Mouse (Mus musculus): ENCODE measurements around the gene Fahd1. TPM values are rescaled to one million over a fixed set of nuclear protein-coding genes. Genes with fewer than 3 reads are reported as not detected.

Gene Fahd1
- total RNA-seq (2021): 10 to 100 TPM; 21.1 to 22.4 TPM
- long read RNA-seq, experiment 1, transcript Fahd1-201 (1 exons, 1,473 nt): major isoform, 9 of 9 reads
- long read RNA-seq, experiment 1, partial matches to known transcripts: 0 of 9 reads
- long read RNA-seq, experiment 1, other reads (novel, unspliced or antisense): 0 of 9 reads
- long read RNA-seq, experiment 2, transcript Fahd1-201 (1 exons, 1,473 nt): major isoform, 17 of 17 reads
- long read RNA-seq, experiment 2, partial matches to known transcripts: 0 of 17 reads
- long read RNA-seq, experiment 2, other reads (novel, unspliced or antisense): 0 of 17 reads

DNA sequence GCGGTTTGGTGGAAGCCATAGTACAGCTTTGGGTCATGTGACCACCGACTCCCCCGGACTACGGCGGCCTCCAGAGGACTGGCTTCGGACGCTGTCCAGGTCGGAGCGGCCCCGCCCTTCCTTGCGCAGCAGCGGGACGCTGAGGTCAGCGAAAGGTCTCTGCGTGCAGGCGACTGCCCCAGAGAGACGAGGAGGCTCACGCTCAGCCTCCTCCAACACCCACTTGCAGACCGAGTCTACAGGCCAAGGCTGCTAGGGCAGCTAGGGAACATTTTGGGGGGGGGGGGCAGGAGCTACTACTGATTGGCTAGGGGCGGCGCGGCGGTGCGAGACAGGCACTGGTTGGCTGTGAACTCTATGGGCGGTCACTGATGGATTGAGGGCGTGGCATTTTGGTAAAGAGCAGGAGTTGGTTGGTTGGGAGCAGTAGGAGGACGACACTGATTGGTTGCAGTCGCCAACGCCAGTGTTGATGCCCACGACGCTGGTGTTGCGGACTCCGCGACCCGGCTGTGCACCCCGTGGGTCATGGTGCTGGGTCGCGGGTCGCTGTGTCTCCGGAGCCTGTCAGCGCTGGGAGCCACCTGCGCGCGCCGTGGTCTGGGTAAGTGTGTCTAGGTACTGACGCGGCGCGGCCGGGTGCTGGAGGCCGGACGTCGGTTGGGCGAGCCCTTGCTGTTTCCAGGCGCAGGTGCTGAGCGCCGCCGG, at the start of gene Fahd1:
Fahd1 (minus strand) TSS at position 300 of the 708 bp plus-strand sequence.
- DNase-seq (ENCODE audit: low spot score in 2 of 2): peak; percentile 91 to 98
- H3K27ac ChIP-seq: peak within 1 kb of the TSS; percentile 99
- H3K4me3 ChIP-seq: peak within 1 kb of the TSS; percentile 71
- TF ChIP-seq CTCF (conservative IDR thresholded peaks at IDR 0.05): no peak; the same call in 1 of the 2 replicates

DNA sequence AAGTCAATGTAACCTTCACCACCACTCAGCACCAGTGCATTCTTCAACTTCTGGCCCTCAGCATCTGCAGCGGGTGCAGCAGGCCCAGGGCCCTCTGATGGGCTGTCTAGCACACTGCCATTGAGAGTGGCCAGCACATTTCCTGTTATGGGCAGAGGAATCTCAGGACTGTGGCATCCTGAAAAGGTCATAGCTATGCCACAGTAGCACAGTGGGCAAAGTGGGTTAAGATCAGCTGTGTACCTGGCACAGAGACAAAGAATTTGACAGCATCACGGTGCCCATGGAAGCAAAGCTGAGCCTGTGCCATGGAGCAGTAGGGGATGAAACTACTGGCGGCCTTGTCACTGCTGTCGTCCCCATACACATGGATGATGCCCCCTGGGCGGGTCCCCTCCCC, 49.0 kb upstream of the Fahd1 start:
- no peak for DNase-seq (ENCODE audit: low spot score in 2 of 2)
- Histone ChIP-seq H3K4me3 (no peak overlapping the region), H3K27ac (peak overlapping the region; percentile 65; the same call in 1 of the 2 replicates)
- TF ChIP-seq CTCF (conservative IDR thresholded peaks at IDR 0.05): no peak

DNA sequence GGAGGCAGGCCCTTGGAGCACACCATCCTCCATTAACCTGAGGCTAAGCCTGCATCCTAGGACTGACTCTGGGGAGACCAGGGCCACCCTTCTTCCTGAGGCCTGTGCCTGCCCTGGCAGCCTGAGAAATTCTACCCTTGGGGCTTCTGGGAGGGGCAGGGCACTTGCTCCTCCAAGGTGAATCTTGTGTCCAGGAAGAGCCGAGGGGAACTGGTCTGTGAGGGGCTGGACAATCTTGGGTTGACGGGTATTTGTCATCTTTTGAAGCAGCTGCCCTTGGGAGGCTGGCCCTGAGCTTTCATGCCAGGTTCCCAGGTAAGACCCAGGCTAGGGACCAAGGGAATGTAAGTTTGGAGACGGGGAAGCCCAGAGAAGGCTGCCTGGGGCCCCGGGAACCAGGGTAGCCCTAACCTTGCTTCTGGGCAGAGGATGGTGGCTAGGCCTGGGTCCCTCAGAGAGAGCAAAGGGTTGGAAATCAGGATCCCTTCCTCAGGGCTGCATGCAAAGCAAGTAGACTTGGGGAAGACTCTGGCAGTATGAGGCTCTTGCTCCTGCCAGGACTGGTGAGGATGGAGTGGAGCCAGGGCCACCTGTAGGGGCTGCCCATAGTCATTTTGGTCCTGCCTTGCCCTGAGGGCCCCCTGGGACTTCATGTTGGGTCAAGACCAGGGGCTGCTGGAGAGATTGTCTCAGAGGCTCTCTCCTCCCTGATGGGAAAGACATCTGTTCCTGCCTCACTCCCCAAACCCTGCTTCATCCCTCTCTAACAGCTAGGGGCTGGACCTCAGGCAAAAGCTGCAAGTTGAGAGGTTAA, 48.1 kb upstream of the Fahd1 start:
- Histone ChIP-seq H3K4me3 (no peak overlapping the region), H3K27ac (peak overlapping the region; percentile 94; the same call in 1 of the 2 replicates)
- TF ChIP-seq CTCF (conservative IDR thresholded peaks at IDR 0.05): no peak
- no peak for DNase-seq (ENCODE audit: low spot score in 2 of 2)

DNA sequence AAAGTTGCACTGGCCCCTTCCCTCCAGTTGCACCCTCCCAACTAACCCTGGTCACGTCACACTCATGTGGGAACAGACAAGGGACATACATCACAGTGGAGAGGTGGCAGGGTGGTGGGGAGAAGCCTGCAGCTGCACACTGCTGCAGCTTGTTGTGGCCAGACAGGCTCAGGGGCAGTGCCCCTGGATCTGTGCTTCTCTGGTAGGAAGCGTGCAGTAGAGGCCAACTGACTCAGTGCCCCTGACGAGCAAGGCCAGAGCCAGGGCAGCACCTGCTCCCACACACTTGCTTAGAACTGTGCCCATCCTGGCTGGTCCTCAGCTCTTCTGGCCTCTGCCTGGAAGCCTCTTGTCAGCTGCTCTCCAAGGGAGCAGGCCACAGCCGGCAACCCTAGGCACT, 47.4 kb upstream of the Fahd1 start:
- DNase-seq (ENCODE audit: low spot score in 2 of 2): no peak
- Histone ChIP-seq H3K4me3 (peak overlapping the region; percentile 96; the same call in 1 of the 2 replicates), H3K27ac (peak overlapping the region; percentile 94; the same call in 1 of the 2 replicates)
- no peak for TF ChIP-seq CTCF (conservative IDR thresholded peaks at IDR 0.05)

DNA sequence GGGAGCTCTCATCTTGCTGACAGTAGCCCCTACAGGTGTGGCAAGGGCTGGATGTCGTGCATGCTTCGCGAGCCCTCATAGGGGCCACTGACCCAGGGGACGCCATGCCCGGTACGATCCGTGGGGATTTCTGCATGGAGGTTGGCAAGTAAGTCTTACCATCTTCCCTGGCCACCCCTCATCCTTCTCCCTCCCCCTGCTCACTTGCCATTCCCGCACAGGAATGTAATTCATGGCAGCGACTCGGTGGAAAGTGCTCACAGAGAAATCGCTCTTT, 46.8 kb upstream of the Fahd1 start:
- no peak for DNase-seq (ENCODE audit: low spot score in 2 of 2)
- no peak for TF ChIP-seq CTCF (conservative IDR thresholded peaks at IDR 0.05)
- Histone ChIP-seq H3K4me3 (peak overlapping the region; percentile 96), H3K27ac (peak overlapping the region; percentile 94)

DNA sequence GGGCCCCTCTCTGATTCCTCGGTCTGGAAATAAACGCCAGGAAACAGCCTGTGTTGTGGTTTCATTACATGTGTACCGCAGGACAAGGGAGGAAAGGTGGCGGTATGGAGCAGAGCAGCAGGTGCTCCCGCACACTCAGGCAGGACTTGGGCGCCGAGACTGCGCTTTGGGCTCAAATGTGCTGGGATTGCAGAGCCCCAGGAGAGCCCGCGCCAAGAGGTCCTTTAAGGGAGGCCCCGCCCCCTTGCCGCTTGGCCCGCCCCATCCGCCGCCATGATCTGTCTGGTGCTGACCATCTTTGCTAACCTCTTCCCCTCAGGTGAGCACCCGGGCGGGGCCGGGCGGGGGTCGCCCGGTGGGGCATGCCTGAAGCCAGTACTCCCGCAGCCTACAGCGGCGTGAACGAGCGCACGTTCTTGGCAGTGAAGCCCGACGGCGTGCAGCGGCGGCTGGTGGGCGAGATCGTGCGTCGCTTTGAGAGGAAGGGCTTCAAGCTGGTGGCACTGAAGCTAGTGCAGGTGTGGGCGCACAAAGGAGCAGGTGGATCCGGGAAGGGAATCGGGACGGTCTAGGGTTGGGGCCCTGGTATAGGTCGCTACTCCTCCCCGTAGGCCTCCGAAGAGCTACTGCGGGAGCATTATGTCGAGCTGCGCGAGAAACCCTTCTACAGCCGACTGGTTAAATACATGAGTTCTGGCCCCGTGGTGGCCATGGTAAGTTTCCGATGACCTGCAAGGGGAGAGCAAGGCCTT, 46.3 kb upstream of the Fahd1 start, which contains the start of gene Nme3:
Nme3 (plus strand) TSS at position 260 of the 752 bp plus-strand sequence.
- peak; percentile 35 for TF ChIP-seq CTCF (conservative IDR thresholded peaks at IDR 0.05)
- Histone ChIP-seq H3K4me3 (peak within 1 kb of the TSS; percentile 96), H3K27ac (peak within 1 kb of the TSS; percentile 94)
- DNase-seq (ENCODE audit: low spot score in 2 of 2): peak; percentile 60 to 72

DNA sequence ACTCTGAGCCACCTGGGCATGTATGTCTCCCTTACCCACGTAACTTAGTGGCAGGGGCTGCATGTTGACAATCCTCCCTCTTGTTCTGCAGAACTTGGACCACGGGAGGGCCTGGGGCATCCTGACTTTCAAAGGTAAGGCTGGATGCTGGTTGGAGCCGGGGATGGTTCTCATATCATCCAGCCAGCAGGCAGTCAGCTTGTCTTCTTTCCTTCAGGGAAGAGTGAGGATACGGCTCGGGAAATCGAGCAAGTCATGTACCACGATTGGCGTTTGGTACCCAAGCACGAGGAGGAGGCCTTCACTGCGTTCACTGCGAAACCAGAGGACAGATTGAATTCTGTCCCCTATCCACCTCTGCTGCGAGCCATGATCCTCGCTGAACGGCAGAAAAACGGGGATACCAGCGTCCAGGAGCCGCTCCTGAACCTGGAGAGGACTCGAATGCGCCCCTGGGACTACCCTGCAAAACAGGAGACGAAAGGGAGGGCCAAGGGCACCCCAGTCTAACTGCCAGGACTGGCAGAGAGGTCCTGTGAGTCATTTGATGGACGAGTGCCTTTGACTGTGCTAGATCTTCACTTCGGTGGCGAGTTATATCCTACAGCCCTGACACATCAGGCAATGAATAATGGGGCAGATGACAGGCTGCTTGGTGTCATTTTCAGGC, 45.5 kb upstream of the Fahd1 start:
- no peak for TF ChIP-seq CTCF (conservative IDR thresholded peaks at IDR 0.05)
- DNase-seq (ENCODE audit: low spot score in 2 of 2): no peak
- peak overlapping the region; percentile 96 for H3K4me3 ChIP-seq
- peak overlapping the region; percentile 94 for H3K27ac ChIP-seq

DNA sequence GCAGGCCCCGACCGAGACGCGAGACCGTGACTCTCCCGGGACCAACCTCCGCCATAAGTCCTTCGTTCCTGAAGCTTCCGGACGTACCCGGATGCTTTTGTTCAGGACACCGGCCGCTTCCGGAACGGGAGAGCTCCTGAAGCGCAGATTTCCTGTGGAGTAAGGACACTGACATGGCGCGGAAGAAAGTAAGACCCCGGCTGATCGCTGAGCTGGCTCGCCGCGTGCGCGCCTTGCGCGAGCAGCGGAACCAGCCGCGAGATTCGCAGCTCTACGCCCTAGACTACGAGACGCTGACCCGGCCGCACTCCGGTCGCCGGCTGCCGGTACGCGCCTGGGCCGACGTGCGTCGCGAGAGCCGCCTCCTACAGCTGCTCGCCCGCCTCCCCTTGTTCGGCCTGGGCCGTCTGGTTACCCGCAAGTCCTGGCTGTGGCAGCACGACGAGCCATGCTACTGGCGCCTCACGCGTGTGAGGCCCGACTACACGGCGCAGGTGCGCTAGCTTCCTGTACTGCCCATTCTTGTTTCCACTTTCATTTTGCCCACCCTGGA, 44.9 kb upstream of the Fahd1 start, which contains the start of the genes Eme2 and Mrps34:
Eme2 (minus strand) TSS at position 93 of the 553 bp plus-strand sequence.
Mrps34 (plus strand) TSS at position 122 of the 553 bp plus-strand sequence.
- Histone ChIP-seq H3K4me3 (peak within 1 kb of the TSS; percentile 96), H3K27ac (peak within 1 kb of the TSS; percentile 94)
- TF ChIP-seq CTCF (conservative IDR thresholded peaks at IDR 0.05): no peak
- peak; percentile 81 to 87 for DNase-seq (ENCODE audit: low spot score in 2 of 2)

DNA sequence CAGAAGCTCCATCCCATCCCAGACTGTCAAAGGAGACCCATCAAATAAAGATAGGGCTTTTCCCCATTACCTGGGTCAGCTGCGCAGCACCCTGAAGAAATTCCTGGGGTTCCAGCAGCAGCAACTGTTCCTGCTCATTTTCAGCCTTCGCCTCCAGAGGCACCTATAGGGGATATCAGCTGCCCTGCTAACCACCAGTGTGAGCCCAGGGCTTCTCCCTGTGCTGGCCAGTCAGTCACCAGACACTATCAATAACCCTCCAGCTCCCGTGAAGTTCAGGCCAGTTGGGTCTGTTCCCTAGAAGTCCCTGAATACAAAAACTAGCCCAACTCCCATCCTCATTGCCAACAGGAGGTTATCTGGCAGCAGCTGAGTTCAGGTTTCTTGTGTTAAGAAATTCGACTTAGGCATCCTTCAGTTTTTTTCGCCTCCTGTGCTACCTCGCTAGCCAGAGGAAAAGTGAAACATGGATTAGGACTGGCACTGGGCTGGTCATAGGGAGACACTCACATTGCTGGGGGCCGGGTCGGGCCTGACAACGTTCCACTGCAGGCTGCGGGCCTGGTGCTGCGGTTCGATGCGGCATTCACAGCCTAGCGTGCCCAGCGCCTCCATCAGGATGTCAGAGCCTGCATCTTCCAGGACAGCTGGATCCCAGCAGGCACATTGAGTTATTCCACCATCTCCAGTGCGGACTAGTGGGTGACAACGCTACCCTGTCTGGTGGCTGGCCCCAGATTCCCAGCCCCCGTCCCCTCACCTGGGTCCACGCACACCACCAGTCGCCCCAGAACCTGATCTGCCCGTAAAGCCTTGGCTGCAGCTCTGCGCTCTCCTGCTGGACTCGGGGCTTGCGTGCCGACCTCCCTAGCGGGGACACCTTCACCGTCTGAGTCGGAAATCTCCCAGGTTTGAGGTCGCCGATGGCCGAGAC, 44.2 kb upstream of the Fahd1 start:
- no peak for TF ChIP-seq CTCF (conservative IDR thresholded peaks at IDR 0.05)
- DNase-seq (ENCODE audit: low spot score in 2 of 2): no peak
- Histone ChIP-seq H3K4me3 (peak overlapping the region; percentile 96), H3K27ac (peak overlapping the region; percentile 94)

DNA sequence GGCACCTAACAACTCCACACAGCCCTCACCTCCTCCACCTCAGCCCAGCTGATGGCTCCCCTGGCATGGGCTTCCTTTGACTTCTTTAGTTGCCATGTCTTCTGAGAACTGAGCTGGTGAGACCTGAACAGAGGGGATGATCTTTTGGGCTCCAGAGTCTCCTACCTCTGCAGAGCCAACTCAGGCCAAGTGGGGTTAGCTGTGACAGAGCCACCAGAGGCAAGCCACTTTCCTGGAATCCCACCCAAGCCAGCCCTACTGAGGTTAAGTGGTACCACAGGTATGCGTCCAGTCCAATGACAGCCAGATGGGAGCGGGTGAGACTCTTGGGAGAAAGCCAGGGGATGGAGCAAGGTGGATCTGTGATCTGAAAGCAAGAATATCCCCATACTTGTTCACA, 43.1 kb upstream of the Fahd1 start:
- H3K4me3 ChIP-seq: no peak overlapping the region
- TF ChIP-seq CTCF (conservative IDR thresholded peaks at IDR 0.05): no peak
- H3K27ac ChIP-seq: no peak overlapping the region
- no peak for DNase-seq (ENCODE audit: low spot score in 2 of 2)

Measured in layer of hippocampus, adult 2 months (tissue).